Mouse (Mus musculus): ENCODE measurements at regions not wholly inside any gene's neighbourhood (a gene's known extent, or its start where the extent isn't known, plus 50 kb on each side); places are given as distances from the start of the nearest gene placed in this dataset.

GRCm38 (mm10) chr17:47061031-47061620 is 50.8 kb upstream of the Ubr2 start:
- TF ChIP-seq CTCF (IDR thresholded peaks at IDR 0.05; ENCODE audit: control insufficient read depth, insufficient read depth, insufficient read length) (no peak), CEBPB (IDR thresholded peaks at IDR 0.05; ENCODE audit: low read depth) (no peak)

Measured in C2C12 (cell line).